Mouse (Mus musculus): ENCODE data around the gene Rflna. TPM values are rescaled to one million over a fixed set of nuclear protein-coding genes. Genes with fewer than 3 reads are reported as not detected.

Gene Rflna
- total RNA-seq, 2 experiments from 2014 or later = 1.7 to 2.2 TPM

DNA sequence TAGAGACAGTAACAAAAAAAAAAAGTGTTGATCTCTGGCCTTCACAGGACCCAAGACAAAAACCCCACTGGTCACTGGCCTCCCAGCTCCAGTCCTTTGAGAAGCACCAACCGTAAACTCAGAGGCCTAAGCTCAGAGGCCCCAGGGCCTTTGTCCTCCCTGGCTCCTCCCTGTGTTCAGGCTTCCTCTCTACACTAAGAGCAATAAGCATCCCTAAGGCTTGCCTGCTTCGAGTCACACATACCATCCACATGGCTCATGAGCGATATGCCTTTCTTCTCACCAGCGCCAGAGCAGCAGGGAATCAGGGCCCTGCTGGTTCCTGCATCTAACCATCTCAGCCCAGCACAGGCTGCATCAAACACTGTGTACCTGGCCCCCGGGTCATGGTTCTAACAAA lies 42.2 kb downstream of the Rflna start:
- no peak for DNase-seq (ENCODE audit: low spot score in 2 of 2)
- intact Hi-C loops (cut with DNase I) = no loop called here

DNA sequence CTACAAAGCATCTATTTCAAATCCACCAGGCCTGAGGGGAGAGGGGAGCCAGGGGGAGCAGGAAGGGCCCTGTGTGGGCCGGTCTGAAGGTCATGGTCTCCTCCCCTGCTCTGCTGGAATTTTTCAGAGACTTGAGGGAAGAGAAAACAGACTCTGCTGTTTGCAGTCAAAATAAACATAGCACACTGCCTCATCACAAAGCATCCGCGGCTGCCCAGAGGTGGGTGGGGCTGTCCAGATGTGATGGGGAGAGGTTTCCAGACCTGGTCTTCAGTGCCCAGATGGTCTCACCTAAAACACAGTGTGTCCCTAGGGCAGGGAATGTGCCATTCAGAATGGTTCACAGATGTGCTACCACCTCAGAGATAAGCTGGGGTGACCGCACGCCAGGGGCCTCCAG lies 43.4 kb downstream of the Rflna start:
- intact Hi-C loops (cut with DNase I) = no loop called here
- DNase-seq (ENCODE audit: low spot score in 2 of 2) = no peak

DNA sequence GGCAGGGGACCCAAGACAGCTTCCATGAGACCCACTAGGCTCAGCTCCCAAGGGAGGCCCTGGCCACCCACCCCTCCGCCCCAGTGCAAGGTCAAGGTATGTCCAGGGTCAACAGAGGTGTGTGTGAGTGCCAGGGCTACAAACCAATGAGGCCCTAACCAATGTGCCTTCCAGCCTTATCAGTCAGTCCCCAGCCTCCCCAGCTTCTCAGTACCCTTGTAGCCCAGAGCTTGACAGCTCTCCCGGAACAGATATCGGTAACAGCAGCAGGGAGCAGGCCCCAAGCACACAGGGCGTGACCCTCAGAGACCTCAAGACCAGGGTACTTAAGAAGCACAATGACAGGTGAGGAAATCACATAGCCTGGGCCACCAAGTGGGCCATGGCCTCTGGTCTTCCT lies 46.5 kb downstream of the Rflna start:
- intact Hi-C loops (cut with DNase I) = no loop called here
- no peak for DNase-seq (ENCODE audit: low spot score in 2 of 2)

DNA sequence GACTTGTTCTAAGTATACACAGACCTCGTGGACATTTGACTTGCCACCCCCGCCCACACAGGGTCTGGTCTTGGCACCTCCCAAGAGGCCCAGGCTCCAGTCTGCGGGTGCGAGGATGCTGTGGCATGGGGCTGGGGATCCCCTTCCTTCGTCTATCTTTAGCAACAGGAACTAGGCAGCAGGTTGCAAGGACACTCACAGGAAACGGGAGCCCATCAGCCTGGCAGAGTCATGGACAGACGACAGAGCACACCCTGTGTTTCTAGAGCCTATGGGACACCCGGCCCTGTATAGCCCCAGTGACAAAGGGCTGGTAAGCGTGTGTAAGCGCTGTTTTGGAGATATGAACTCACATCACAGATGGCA lies 49.2 kb downstream of the Rflna start:
- intact Hi-C loops (cut with DNase I) = no loop called here
- DNase-seq (ENCODE audit: low spot score in 2 of 2) = peak in 1 of 2 experiments; percentile 61

DNA sequence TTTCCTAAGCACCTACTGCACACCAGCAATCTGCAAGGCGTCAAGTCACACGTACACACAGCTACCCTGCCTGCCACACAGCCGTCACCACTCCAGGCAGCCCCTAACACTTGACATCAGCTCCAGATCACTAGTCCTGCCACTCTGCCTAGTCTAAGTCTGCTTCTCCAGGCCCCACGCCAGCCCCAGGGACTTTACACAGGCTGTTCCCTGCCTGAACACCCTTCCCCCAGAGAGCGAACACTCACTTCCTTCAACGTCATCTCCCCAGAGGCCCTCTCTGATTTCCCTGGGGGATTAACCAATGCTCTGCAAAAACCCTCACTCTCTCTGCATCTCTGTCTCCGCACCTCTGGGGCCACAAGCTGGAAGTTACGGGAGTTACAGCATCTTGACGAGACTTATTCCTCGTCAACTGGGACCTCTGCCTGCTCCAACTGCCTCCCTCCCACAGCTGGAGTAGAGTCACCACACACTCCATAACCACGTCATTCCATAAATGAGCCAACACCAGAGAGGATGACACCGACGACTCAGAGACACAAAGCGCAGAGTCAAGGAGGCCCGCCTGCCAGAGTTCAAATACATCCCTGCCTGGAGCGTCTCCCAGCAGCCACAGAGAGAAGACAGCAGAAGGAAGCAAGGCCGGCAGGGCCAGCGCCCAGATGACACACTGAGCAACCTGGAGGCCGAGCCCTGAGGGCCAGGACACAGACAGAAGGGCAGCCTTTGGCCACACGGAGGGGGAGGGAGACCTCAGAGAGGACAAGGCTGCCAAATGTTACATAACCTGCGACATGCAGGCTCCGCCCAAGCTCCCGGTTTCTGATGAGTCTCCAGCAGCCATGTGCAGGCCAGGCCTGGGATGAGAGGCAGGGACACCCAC lies 49.8 kb downstream of the Rflna start:
- DNase-seq (ENCODE audit: low spot score in 2 of 2) = peak; percentile 43 to 68
- intact Hi-C loops (cut with DNase I) = no loop called here

DNA sequence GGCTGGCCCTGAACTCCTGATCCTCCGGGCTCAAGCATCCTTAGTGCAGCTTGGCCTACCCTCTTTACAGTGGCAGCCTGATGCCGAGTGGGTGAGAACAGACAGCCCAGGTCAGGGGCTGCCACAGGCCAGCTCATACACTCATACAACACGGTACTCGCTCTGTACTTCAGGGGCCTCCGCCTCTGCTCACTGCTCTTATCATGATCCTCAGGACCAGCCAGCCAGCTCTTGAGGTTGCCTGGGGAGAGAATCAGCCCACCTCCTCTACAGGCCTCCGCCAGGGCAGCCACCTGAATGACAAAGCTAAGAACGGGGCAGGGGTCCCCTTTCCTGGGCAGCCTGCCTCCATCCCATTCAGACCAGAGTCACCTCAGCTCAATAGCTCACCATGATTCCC lies 50.6 kb downstream of the Rflna start:
- intact Hi-C loops (cut with DNase I) = no loop called here

DNA sequence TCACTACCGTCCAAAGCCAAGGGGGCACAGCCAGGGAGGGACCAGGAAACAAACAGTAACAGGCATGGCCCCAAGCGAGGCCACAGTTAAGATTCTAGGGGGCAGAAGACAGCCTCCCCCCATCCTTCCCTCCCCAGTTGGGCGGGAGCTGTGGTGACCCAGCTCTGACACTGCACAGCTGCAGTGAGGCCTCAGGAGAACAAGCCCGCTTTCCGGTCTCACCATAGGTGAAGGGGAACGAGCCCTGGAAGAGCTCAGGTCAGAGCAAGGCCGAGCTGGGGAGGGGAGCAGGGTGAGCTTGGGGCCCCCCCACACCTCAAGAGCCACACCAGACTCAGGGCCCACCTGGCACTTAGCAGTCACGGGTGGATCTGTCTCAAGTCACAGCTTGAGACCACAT lies 52.9 kb downstream of the Rflna start:
- intact Hi-C loops (cut with DNase I) = loop anchor here (5.0 kb wide), 1 partner anchor 211 kb away; no protein-coding TSS in a partner anchor

More for the DNA sequence above, 50.6 kb downstream of the Rflna start:
- DNase-seq (ENCODE audit: low spot score in 2 of 2) = no peak

DNA sequence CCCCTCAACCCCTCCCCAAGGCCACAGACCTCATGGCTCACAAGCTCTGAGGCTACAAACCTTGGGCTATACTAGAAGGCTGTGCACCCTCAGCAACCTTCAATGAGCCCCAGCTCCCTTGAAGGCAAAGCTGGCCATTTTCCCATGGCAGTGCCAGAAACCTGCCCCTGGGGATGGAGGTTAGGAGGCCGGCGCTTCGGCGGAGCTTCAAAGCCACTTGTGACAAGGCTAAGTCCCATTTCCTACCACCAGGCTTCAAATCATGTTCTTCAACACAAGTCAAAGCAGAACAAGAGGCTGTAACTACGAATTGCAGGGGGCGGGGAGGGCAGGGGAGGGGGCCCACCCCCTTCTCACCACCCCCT lies 53.3 kb downstream of the Rflna start:
- intact Hi-C loops (cut with DNase I) = loop anchor here (5.0 kb wide), 1 partner anchor 211 kb away; no protein-coding TSS in a partner anchor
- DNase-seq (ENCODE audit: low spot score in 2 of 2) = no peak

More for the DNA sequence above, 52.9 kb downstream of the Rflna start:
- no peak for DNase-seq (ENCODE audit: low spot score in 2 of 2)

DNA sequence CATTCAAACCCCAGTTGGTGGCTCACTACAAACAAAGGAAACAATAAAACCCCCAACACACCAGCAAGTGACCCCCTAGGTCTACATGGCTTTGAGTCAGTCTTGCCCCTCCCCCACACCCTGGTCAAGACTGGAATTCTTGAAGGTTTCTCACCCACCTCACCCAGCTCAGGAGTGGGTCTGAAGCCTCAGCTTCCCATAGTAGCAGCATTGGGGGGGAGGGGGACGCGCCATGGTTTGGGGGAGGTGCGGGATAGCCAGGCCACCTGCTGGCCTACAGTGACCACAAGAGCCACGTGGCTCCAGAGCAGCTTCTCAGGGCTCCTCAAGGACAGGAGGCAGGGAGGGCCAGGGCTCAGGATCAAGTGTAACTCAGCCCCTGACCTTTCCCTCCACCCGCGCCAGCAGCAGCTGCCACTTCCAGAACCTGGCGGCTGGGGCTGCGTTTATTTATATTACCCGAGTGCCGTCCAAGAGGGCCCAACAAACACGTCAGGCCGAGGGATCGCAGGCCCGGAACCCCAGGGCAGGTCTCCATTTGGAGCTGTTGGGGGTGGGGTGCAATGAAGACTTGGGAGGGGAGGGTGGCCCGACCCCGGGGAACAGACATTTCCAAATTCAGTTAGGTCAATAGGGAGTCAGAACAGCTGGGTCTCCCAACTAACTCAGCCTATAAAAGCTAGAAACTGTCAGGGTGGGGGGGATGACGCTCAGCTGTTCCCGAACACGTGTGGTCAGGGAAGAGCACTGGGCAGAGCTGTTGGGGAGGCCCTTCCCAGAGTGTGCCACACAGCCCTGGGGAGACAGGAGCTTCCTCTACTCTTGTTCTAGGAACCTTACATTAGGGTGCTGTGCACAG lies 53.9 kb downstream of the Rflna start:
- intact Hi-C loops (cut with DNase I) = loop anchor here (5.0 kb wide), 1 partner anchor 210 kb away; no protein-coding TSS in a partner anchor

DNA sequence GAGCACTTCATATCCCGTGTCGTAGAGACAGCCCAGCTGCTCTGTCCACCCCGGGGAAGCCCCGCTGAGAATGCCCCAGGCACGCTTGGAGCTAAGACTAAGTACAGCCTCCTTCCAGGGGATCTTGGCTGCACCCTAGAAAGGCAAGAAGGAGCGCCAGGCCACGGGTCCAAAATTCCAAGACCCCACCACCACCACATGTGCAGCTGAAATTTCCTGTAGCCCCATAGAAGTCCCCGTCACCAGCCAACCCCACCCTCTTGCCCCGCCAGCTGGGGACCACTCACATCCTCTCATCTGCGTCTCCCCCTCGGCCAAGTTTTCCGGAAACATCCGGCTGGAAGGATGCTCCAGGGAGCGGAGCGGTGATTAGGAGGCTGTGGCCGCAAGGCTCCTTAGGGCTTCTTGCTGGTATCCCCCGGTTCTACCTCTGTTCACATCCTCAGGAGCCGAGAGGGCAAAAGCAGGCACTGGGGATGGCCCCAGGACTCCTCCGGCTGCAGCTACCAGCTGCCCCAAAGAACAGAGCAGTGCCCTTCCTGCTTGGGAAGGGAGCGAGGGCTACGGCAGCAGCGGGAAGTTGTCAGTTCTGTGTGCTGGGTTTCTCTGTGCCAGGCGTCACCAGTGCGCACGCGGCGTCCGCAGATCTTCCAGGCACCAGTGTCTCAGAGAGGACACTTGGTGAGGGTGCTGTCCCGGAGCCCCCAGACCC lies 54.7 kb downstream of the Rflna start:
- DNase-seq (ENCODE audit: low spot score in 2 of 2) = peak in 1 of 2 experiments; percentile 22
- intact Hi-C loops (cut with DNase I) = loop anchor here (5.0 kb wide), 1 partner anchor 210 kb away; no protein-coding TSS in a partner anchor

More for the DNA sequence above, 53.9 kb downstream of the Rflna start:
- no peak for DNase-seq (ENCODE audit: low spot score in 2 of 2)

DNA sequence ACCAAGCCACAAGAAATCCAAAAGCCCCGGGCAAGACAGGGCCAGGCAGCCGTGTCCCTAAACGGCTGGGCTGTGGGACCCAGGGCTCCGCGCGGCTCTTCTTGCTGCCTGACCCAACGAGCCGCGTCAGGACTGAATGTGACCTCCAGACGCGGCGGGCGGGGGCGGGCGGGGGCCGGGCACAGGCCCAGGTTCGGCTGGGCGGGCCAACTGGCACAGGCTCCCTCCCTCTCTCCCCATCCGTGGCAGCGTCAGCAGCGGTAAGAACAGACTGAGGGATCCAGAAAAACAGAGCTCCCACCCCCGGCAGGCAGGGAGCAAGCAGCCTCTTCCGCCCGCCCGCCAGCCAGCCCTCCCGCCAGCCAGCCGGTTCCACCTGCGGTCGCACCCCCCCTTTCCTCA lies 55.2 kb downstream of the Rflna start:
- DNase-seq (ENCODE audit: low spot score in 2 of 2) = peak; percentile 72 to 78
- intact Hi-C loops (cut with DNase I) = loop anchor here (5.0 kb wide), 1 partner anchor 209 kb away; no protein-coding TSS in a partner anchor

Other genes starting within 250 kb of the Rflna start
- 10 to 100 TPM; 52.1 to 53.0 TPM for gene Ccdc92, start 140.8 kb upstream of the Rflna start, total RNA-seq (2021)
- gene Zfp664, start 140.5 kb upstream of the Rflna start, total RNA-seq (2021) = 10 to 100 TPM; 55.7 to 60.3 TPM
- 100 to 1,000 TPM; 171 to 175 TPM for gene Ncor2, start 176.0 kb downstream of the Rflna start, total RNA-seq (2021)

Data from left cerebral cortex, postnatal 14 days (tissue).